Mouse (Mus musculus) cerebellum, adult 9-11 months (tissue): ENCODE results near the gene Nedd9.

Experiments used
- DNase-seq: peaks from one replicate; pipeline ENCODE4 v3.0.0; 2022

The Nedd9 gene

GRCm38 (mm10) chr13:41486606-41487408 lies at the start of gene Nedd9:
Nedd9 (minus strand) TSS chr13:41487362.
- no peak for DNase-seq

GRCm38 (mm10) chr13:41532625-41533024 lies 45.5 kb upstream of the Nedd9 start:
- DNase-seq, result no peak

GRCm38 (mm10) chr13:41530326-41530725 lies 43.2 kb upstream of the Nedd9 start:
- DNase-seq, result no peak

GRCm38 (mm10) chr13:41524208-41524607 lies 37.0 kb upstream of the Nedd9 start:
- DNase-seq, result no peak

GRCm38 (mm10) chr13:41521296-41521695 lies 34.1 kb upstream of the Nedd9 start:
- no peak for DNase-seq

GRCm38 (mm10) chr13:41520549-41521161 lies 33.5 kb upstream of the Nedd9 start:
- no peak for DNase-seq

GRCm38 (mm10) chr13:41519792-41520191 lies 32.6 kb upstream of the Nedd9 start:
- no peak for DNase-seq

GRCm38 (mm10) chr13:41517193-41517592 lies 30.0 kb upstream of the Nedd9 start:
- DNase-seq, result no peak

- no peak for DNase-seq
These were observed 28.6 kb upstream of the Nedd9 start for GRCm38 (mm10) chr13:41515749-41516148.

GRCm38 (mm10) chr13:41514918-41515317 lies 27.8 kb upstream of the Nedd9 start:
- no peak for DNase-seq

GRCm38 (mm10) chr13:41513456-41513855 lies 26.3 kb upstream of the Nedd9 start:
- no peak for DNase-seq

- no peak for DNase-seq
These were observed 25.1 kb upstream of the Nedd9 start for GRCm38 (mm10) chr13:41512243-41512642.

- DNase-seq, result no peak
These were observed 23.7 kb upstream of the Nedd9 start for GRCm38 (mm10) chr13:41510631-41511419.

GRCm38 (mm10) chr13:41505594-41505993 lies 18.4 kb upstream of the Nedd9 start:
- DNase-seq, result no peak

- no peak for DNase-seq
These were observed 17.8 kb upstream of the Nedd9 start for GRCm38 (mm10) chr13:41504997-41505396.

- no peak for DNase-seq
These were observed 17.3 kb upstream of the Nedd9 start for GRCm38 (mm10) chr13:41504448-41504847.

- no peak for DNase-seq
These were observed 15.7 kb upstream of the Nedd9 start for GRCm38 (mm10) chr13:41502917-41503301.

- no peak for DNase-seq
These were observed 15.2 kb upstream of the Nedd9 start for GRCm38 (mm10) chr13:41502136-41502916.

- no peak for DNase-seq
These were observed 13.6 kb upstream of the Nedd9 start for GRCm38 (mm10) chr13:41500793-41501192.

- DNase-seq, result no peak
These were observed 11.5 kb upstream of the Nedd9 start for GRCm38 (mm10) chr13:41498611-41499121.

GRCm38 (mm10) chr13:41494681-41495080 lies 7.5 kb upstream of the Nedd9 start:
- no peak for DNase-seq

- no peak for DNase-seq
These were observed 5.0 kb upstream of the Nedd9 start for GRCm38 (mm10) chr13:41491981-41492702.
